Mouse (Mus musculus) spleen, adult 10 weeks (tissue): ENCODE data around the gene Cyp4a29. TPM values are rescaled to one million over a fixed set of nuclear protein-coding genes. Genes with fewer than 3 reads are reported as not detected.

Experiments
- polyA plus RNA-seq: library from polyadenylated mRNA; stranded (reverse); fragments of 350-450 nt; fragmentation: Illumina TruSeq; extraction: RNeasy Lipid Tissue Mini Kit (QIAGEN cat#74804); gene quantifications from one replicate; pipeline ENCODE4 v1.2.3, GENCODE M21; 2015; ENCODE audit warnings: low replicate concordance; ENCODE audit not compliant: insufficient read depth

Gene Cyp4a29
- not detected for polyA plus RNA-seq

GRCm38 (mm10) chr4:115241784-115242183, at the start of gene Cyp4a29:
TSS of gene Cyp4a29 (plus strand) at chr4:115242084.

GRCm38 (mm10) chr4:115298746-115299145, 56.9 kb downstream of the Cyp4a29 start, which contains the start of gene Cyp4a12a:
TSS of gene Cyp4a12a (plus strand) at chr4:115299046.

Other genes starting within 250 kb of the Cyp4a29 start
- 3.9 TPM for gene Stil, start 241.9 kb upstream of the Cyp4a29 start, polyA plus RNA-seq
- 11.7 TPM for gene Tal1, start 185.7 kb upstream of the Cyp4a29 start, polyA plus RNA-seq
- 8.4 TPM for gene Pdzk1ip1, start 153.4 kb upstream of the Cyp4a29 start, polyA plus RNA-seq
- gene Cyp4x1, start 107.8 kb upstream of the Cyp4a29 start, polyA plus RNA-seq: 0.06 TPM
- gene Cyp4a12a, start 57.0 kb downstream of the Cyp4a29 start, polyA plus RNA-seq: not detected
- not detected for gene Cyp4a12b, start 169.5 kb downstream of the Cyp4a29 start, polyA plus RNA-seq
- gene Cyp4a30b, start 210.5 kb downstream of the Cyp4a29 start, polyA plus RNA-seq: not detected